8 mouse cellular contexts compared by ENCODE assay signal in genomic region chr13:117208236-117208635, GRCm38 (mm10). TPM values are rescaled to one million over a fixed set of nuclear protein-coding genes. Genes with fewer than 3 reads are reported as not detected.
DNase-seq lines count a peak whose midpoint lies in the region; ATAC-seq and TF ChIP-seq lines count a peak whose summit lies in the region.

Emb (plus strand) TSS chr13:117208536.

- WGBS in cerebellum, adult 2 months, result 86% methylated on average over 6 of the region's 6 CpGs
- WGBS in spleen, adult 2 months, result 82% methylated on average over 6 of the region's 6 CpGs

- no peak for DNase-seq in cerebellum, adult 2 months
- DNase-seq in cerebellum, adult 9-10 months, result no peak
- no peak for DNase-seq in spleen, adult 2 months (ENCODE audit: low read depth in 1 of 2, low spot score in 2 of 2)
- DNase-seq in spleen, adult 12 weeks (ENCODE audit: low spot score), result no peak
- DNase-seq in induced T-regulatory cell, adult 2 months (ENCODE audit: low read depth), result peak; percentile 5
- no peak for DNase-seq in cerebellum, adult 18-20 months
- DNase-seq in testis, postnatal 14 days (ENCODE audit: low spot score), result no peak

- H3K27ac ChIP-seq in cerebellum, adult 2 months (ENCODE audit: insufficient read depth, low read length), result no peak within 1 kb of the TSS
- no peak within 1 kb of the TSS for H3K27ac ChIP-seq in spleen, adult 2 months (ENCODE audit: insufficient read depth, low read length)

- no peak for TF ChIP-seq CTCF in cerebellum, adult 2 months (IDR thresholded peaks at IDR 0.05; ENCODE audit: borderline replicate concordance, insufficient read depth, low read depth, low read length)
- no peak for TF ChIP-seq CTCF in spleen, adult 2 months (IDR thresholded peaks at IDR 0.05; ENCODE audit: extremely low read depth, insufficient read depth, insufficient read length, insufficient replicate concordance)

- no peak for ATAC-seq in megakaryocyte progenitor cell, adult 5-6 weeks (replicated peaks; ENCODE audit: poor library complexity)

- H3K4me3 ChIP-seq in cerebellum, adult 2 months (replicated peaks; ENCODE audit: insufficient read depth, low read depth, low read length), result no peak within 1 kb of the TSS
- no peak within 1 kb of the TSS for H3K4me3 ChIP-seq in spleen, adult 2 months (ENCODE audit: extremely low read depth, insufficient read depth, insufficient read length)

- TF ChIP-seq POLR2A in cerebellum, adult 2 months (IDR thresholded peaks at IDR 0.05; ENCODE audit: borderline replicate concordance, insufficient read depth, low read length), result no peak
- no peak for TF ChIP-seq POLR2A in spleen, adult 2 months (IDR thresholded peaks at IDR 0.05; ENCODE audit: low read depth, low read length)

- no peaks in the 10 kb centered on the region for H3K27me3 ChIP-seq in cerebellum, adult 2 months (ENCODE audit: control insufficient read depth, insufficient read depth, low read length)
- no peaks in the 10 kb centered on the region for H3K27me3 ChIP-seq in spleen, adult 2 months (ENCODE audit: control insufficient read depth, insufficient read depth, low read length)

- no peaks in the 10 kb centered on the region for H3K4me1 ChIP-seq in cerebellum, adult 2 months (ENCODE audit: control insufficient read depth, insufficient read depth, low read length)
- peaks cover 5% of the 10 kb centered on the region; the same call in 1 of the 2 replicates for H3K4me1 ChIP-seq in spleen, adult 2 months (ENCODE audit: control insufficient read depth, insufficient read depth, insufficient read length)

- no peaks in the 10 kb centered on the region for H3K36me3 ChIP-seq in spleen, adult 2 months (ENCODE audit: control insufficient read depth, insufficient read depth, low read length)

RNA-seq across cellular contexts. Expression of gene Emb, which starts in this region (rescaled TPM):
- polyA plus RNA-seq in cerebellum, adult 2 months (2012; rRNA removed), result 34.7 and 35.7 TPM in 2 replicates
- 19.2 and 25.2 TPM in 2 replicates for polyA plus RNA-seq in spleen, adult 2 months (2012; rRNA removed)
- total RNA-seq in megakaryocyte progenitor cell, adult 5-6 weeks (2015), result 420 and 495 TPM in 2 replicates
- 530 and 572 TPM in 2 replicates for total RNA-seq in megakaryocyte progenitor cell, adult 5-6 weeks (2017)
